ENCODE assay signal across 17 mouse cellular contexts in the genomic region with DNA sequence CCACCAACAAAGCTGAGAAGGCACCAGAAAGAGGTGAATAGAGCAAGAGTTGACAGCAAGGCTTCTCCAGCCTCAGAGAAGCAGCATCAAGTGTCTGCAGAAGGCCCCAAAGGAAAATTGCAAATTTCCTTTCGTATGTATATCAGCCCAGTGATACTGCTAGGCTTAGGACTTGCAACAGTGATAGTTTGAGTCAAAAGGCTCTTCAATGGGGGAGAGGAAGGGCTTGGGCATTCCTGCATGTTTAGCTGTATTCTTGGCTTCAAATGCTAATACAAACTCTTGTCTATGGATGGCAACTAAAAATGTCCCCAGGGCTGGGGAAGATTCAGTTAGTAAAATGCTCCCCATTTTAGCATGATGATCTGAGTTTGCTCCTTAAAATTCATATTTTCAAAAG.
"Had no signal": no experiment of that assay in that cellular context is flagged by ENCODE, and none has a peak within 500 bp of the region (broad histone marks: within the 10 kb centered on the region; RNA-seq: fewer than 3 reads in every experiment).

No protein-coding gene starts in this region.

- DNase-seq: liver, postnatal 0 days; lung, adult 2 months; lung, postnatal 36 days; right cerebral cortex, postnatal 14 days; thymus, adult 2 months; thymus, postnatal 25 days; thymus, postnatal 4 days had no signal

- ATAC-seq: liver, postnatal 0 days; lung, postnatal 0 days; midbrain, embryonic 13.5 days; midbrain, embryonic 15.5 days had no signal

- H3K4me2 ChIP-seq: lung, embryonic 15.5 days; midbrain, embryonic 11.5 days; midbrain, embryonic 13.5 days; midbrain, embryonic 15.5 days; neural tube, embryonic 12.5 days; stomach, embryonic 15.5 days had no signal

- H3K4me1 ChIP-seq: midbrain, embryonic 13.5 days; midbrain, embryonic 15.5 days; neural tube, embryonic 12.5 days had no signal

- H3K36me3 ChIP-seq: lung, embryonic 15.5 days; midbrain, embryonic 13.5 days; midbrain, embryonic 15.5 days; neural tube, embryonic 12.5 days; stomach, embryonic 15.5 days had no signal

- H3K9ac ChIP-seq: liver, postnatal 0 days; lung, embryonic 15.5 days; midbrain, embryonic 13.5 days; midbrain, embryonic 15.5 days; neural tube, embryonic 12.5 days; stomach, embryonic 15.5 days had no signal

- H3K27me3 ChIP-seq: lung, embryonic 15.5 days; megakaryocyte, embryonic 14.5 days; midbrain, embryonic 13.5 days; midbrain, embryonic 15.5 days; neural tube, embryonic 12.5 days; stomach, embryonic 15.5 days had no signal

- H3K27ac ChIP-seq: lung, embryonic 15.5 days; macrophage; midbrain, embryonic 13.5 days; midbrain, embryonic 15.5 days; neural tube, embryonic 12.5 days; stomach, embryonic 15.5 days; stomach, postnatal 0 days had no signal

- H3K4me3 ChIP-seq: lung, embryonic 15.5 days; megakaryocyte, embryonic 14.5 days; midbrain, embryonic 13.5 days; midbrain, embryonic 15.5 days; neural tube, embryonic 12.5 days; stomach, embryonic 15.5 days had no signal

- H3K9me3 ChIP-seq: lung, embryonic 15.5 days; megakaryocyte, embryonic 14.5 days; midbrain, embryonic 13.5 days; midbrain, embryonic 15.5 days; neural tube, embryonic 12.5 days; stomach, embryonic 15.5 days had no signal
